Mouse (Mus musculus) olfactory bulb, adult 2 months (tissue): ENCODE measurements around the gene Gm20604. TPM values are rescaled to one million over a fixed set of nuclear protein-coding genes. Genes with fewer than 3 reads are reported as not detected.

Experiments
- H3K27ac ChIP-seq: fragments of 200-500 bp; 2 replicates; pipeline ENCODE4 v1.5.1; 2012; ENCODE audit warnings: low read depth, low read length; ENCODE audit not compliant: insufficient read depth
- H3K4me1 ChIP-seq: fragments of 200-500 bp; 2 replicates; pipeline ENCODE4 v1.6.1; 2012; ENCODE audit warnings: low read length; ENCODE audit not compliant: control insufficient read depth, insufficient read depth
- H3K4me3 ChIP-seq: fragments of 200-500 bp; 2 replicates; pipeline ENCODE4 v1.5.1; 2012; ENCODE audit warnings: mild to moderate bottlenecking, low read depth, low read length, moderate library complexity; ENCODE audit not compliant: insufficient read depth
- CTCF ChIP-seq: fragments of 200-500 bp; IDR thresholded peaks from 2 replicates; pipeline ENCODE4 v1.5.1; 2012; ENCODE audit warnings: low read depth, mild to moderate bottlenecking, low read length, moderate library complexity; ENCODE audit not compliant: insufficient read depth
- POLR2A ChIP-seq: fragments of 200-500 bp; IDR thresholded peaks from 2 replicates; pipeline ENCODE4 v1.6.1; 2012; ENCODE audit warnings: mild to moderate bottlenecking, low read depth, low read length, moderate library complexity; ENCODE audit not compliant: insufficient read depth
- WGBS: fragments of 180-500 bp; shearing (Covaris S2); methylation state at CpG from one replicate; pipeline ENCODE4 v1.1.7; 2018; 5-methylcytosine and 5-hydroxymethylcytosine counted together
- polyA plus RNA-seq: library from polyadenylated mRNA; stranded (reverse); fragments of >200 nt; gene quantifications from 2 replicates; pipeline ENCODE4 v1.2.4, GENCODE M21; 2012; ENCODE audit warnings: low replicate concordance; ENCODE audit not compliant: missing spikeins, insufficient read depth, insufficient read length

Gene Gm20604
- polyA plus RNA-seq, 1 experiment: not detected

DNA sequence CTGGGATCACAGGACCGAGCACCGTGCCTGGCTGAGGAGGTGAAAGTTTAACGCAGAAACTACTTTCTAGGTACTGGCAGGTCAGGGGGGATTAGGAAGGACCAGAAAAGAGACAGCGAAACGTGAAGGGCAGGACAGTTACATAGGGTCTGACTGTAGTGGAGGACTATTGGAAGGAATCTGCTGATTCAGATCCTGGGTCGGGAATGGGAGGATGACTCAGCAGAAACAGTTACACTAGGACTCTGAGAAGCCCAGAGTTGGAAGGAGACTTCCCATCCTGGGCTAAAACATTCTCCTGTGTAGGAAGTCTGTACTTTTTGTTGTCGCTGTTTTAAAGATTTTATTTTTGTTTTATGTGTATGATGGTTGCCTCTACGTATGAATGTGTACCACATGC lies 13.1 kb upstream of the Gm20604 start:
- H3K27ac ChIP-seq: no peak overlapping the region
- WGBS: 97% methylated on average over 8 of the region's 8 CpGs
- TF ChIP-seq CTCF (no peak), POLR2A (no peak)
- no peaks in the 10 kb centered on the region for H3K4me1 ChIP-seq
- H3K4me3 ChIP-seq: no peak overlapping the region

DNA sequence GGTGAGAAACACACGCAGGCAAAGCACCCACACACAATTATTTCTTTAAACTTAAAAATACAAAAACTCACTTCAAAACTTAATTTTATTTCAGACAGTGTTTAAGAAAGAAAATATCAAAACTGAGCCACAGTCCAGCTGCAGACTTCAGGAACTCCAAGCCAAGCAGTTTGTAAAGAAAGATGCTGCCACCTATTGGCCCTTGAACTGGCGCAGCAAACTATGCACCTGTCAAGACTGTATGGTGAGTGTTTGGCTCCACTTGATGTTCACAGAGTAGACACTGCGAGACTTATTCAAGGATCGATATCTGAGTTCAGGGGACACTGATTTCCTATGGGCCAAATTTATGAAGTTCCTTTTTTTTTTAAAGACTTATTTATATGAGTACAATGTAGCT lies 10.5 kb upstream of the Gm20604 start:
- Histone ChIP-seq H3K27ac (no peak overlapping the region), H3K4me3 (no peak overlapping the region), H3K4me1 (no peaks in the 10 kb centered on the region)
- TF ChIP-seq CTCF (no peak), POLR2A (no peak)
- WGBS: 83% methylated on average over 4 of the region's 4 CpGs

DNA sequence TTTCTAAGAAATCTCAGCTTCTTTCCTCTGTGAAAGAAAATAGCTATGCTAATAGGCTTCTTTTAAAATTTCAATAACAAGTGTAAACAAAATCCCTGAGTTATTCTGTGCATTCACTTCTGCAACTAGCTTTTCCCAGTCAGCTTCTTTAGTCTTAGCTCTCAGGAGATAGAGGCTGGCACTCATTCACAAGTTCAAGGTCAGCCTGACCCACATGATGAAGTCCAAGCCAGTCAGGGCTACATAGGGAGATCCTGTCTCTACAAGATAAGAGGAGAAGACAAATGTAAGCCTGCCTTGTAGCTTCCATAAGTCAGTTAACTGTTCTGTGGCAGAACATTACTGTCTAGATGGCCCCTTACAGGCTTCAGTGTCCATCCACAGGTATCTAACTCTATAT lies 5.2 kb upstream of the Gm20604 start:
- no peak overlapping the region for H3K27ac ChIP-seq
- peaks cover 8% of the 10 kb centered on the region for H3K4me1 ChIP-seq
- no peak for TF ChIP-seq CTCF
- no peak for TF ChIP-seq POLR2A
- H3K4me3 ChIP-seq: no peak overlapping the region

DNA sequence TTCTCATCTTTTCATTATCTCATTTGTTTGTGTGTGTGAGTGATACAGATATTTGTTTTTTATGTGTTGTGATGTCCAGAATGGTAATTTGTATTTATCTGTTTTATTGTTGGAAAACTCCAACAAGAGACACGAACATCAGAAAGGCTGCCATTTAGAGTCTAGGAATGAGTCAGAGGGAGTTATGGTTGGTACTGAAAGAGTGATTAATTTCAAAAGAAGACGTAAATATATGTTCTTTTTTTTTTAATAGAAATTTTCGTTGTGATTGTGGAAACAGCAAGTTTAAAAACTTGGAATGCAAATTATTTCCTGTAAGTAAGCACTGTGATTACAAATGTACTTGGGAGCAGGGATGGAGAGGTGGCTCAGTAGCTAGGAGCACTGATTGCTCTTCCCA lies 3.2 kb upstream of the Gm20604 start:
- WGBS: 79% methylated on average over 3 of the region's 3 CpGs
- no peak overlapping the region for H3K27ac ChIP-seq
- TF ChIP-seq CTCF: no peak
- TF ChIP-seq POLR2A: no peak
- H3K4me3 ChIP-seq: no peak overlapping the region
- peaks cover 8% of the 10 kb centered on the region for H3K4me1 ChIP-seq

DNA sequence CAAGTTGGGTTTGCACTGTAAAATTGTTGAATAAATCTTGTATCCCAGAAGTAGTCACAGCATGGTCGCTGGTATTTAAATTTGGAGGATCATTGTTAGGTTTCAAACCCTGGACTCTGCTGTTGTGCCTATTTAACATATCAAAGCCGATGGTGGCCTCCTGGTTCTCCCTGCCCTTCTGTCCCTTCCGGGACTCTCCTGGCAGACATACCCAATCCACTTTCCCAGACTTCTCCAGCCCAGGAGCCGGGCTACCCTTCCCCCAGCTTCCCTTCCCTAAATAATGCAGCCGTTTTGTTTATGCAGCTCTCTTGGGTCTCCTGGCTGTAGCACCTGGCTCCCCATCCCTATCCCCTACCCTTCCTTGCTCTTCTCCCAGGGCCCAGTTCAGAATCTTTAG lies 464 bp upstream of the Gm20604 start:
- no peak for TF ChIP-seq POLR2A
- no peak for TF ChIP-seq CTCF
- Histone ChIP-seq H3K4me1 (peaks cover 8% of the 10 kb centered on the region), H3K27ac (no peak overlapping the region), H3K4me3 (peak overlapping the region; percentile 15; the same call in 1 of the 2 replicates)
- 1% methylated on average over 5 of the region's 5 CpGs for WGBS

DNA sequence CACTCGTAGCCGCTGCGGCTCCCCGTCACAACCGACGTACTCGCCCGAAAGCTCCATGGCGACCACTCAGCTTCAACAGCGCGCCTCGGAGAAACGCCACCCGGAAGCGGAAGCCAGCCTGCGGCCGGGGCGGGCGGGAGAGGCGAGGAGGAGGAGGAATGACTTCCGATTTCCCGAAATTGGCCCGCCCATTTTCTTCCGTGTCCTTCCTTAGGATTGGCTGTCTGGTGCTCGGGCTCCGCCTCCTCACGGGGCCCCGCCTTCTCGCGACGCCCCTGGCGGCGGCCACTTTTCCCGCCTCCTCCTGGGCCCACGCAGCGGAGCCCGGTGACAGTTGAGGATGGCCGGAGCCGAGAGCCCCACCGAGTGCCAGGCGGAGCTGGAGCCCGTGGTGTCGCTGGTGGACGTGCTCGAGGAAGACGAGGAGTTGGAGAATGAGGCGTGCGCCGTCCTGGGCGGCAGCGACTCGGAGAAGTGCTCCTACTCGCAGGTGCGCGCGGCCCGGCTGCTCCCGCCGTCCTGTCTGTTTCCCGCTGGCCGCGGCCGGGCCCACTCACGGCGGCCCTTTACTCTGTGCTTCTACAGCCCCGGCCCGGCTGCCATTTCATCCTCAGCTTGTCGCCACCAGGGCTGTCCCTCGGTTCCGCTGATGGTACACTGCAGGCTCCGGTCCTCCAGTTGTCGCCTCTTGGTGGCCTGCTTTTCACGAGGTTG lies 626 bp downstream of the Gm20604 start, which contains the start of the genes Gm28051, Gon7 and Ubr7:
Gene Gm28051 (minus strand): TSS at position 77 of the 714 bp plus-strand sequence.
Gene Gon7 (minus strand): TSS at position 115 of the 714 bp plus-strand sequence.
Gene Ubr7 (plus strand): TSS at position 279 of the 714 bp plus-strand sequence.
- peaks cover 8% of the 10 kb centered on the region for H3K4me1 ChIP-seq
- TF ChIP-seq POLR2A: peak; percentile 58
- TF ChIP-seq CTCF: peak; percentile 73; the same call in 1 of the 2 replicates
- WGBS: under 1% methylated on average over 73 of the region's 73 CpGs

DNA sequence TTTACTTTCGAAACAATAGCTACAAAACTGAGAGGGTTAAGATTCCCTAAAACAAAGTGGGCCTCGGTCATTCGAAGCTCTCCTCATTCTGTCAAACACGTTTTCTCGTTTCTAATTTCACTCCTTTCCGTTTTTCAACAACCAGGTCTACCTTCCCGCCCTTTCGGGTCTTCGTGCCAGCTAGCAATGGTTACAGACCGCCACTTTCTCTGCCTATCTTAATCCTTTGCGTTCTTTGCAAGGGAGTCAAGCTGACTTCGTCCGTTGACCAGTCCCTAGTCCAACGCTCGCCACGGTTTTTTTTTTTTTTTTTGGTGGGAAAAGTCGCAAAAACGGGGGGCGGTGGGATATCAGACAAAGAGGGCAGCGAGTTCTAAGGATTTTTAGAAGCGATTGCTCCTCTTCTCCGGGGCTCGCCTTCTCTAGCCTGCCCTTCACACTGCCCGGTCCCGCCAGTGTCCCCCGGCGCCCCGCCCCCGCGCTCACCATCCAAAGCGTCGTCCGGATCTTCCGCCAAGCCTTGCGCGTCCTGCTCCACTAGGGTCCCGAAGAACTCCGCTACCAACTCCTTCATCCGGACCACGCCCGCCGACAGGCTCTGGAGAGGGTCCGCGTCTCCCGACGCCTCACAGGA lies 1.3 kb downstream of the Gm20604 start:
- Histone ChIP-seq H3K4me1 (peaks cover 8% of the 10 kb centered on the region), H3K4me3 (peak overlapping the region; percentile 81), H3K27ac (peak overlapping the region; percentile 42; the same call in 1 of the 2 replicates)
- WGBS: 2% methylated on average over 46 of the region's 46 CpGs
- no peak for TF ChIP-seq CTCF
- TF ChIP-seq POLR2A: no peak

More for the DNA sequence above, 626 bp downstream of the Gm20604 start, which contains the start of the genes Gm28051, Gon7 and Ubr7:
- peak within 1 kb of the TSS; percentile 97 for H3K4me3 ChIP-seq
- H3K27ac ChIP-seq: peak within 1 kb of the TSS; percentile 42; the same call in 1 of the 2 replicates

DNA sequence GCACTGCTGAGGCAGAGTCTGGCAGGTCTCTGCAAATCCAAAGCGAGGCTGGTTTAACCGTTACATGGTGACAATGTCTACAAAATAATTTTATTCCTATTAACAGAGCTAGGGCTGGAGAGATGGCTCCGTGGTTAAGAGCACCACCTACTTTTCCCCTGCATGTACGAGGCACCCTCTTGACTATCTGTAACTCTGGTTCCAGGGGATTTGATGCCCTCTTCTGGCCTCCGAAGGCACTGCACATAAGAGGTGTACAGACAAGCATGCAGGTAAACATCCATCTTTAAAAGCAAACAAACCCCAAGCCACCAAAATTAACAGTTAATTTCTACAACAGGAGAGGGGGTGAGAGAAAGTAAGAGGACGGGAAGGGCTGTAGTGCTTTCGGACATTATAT lies 2.2 kb downstream of the Gm20604 start:
- 79% methylated on average over 7 of the region's 7 CpGs for WGBS
- no peak overlapping the region for H3K27ac ChIP-seq
- H3K4me3 ChIP-seq: no peak overlapping the region
- H3K4me1 ChIP-seq: peaks cover 8% of the 10 kb centered on the region
- TF ChIP-seq POLR2A (no peak), CTCF (no peak)

DNA sequence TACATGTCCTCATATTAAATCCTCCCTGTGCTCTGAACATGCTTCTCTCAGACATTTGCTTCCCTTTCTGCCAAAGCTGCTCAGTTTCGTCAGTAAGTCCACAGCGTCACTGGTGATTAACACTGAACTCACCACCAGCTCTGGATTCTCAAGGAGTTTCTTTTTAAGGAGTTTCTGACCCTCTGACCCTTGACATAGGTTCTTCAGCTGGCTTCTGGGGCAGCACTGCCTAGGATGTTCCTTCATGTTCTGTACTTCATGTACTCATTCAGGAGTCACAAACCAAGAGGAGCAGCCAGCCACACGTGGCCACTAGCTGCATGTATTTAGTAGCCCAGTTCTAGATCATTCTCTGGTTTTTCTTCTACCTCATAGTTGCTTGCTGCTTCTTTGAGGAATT lies 10.2 kb downstream of the Gm20604 start:
- no peak overlapping the region for H3K4me3 ChIP-seq
- H3K27ac ChIP-seq: no peak overlapping the region
- H3K4me1 ChIP-seq: no peaks in the 10 kb centered on the region
- no peak for TF ChIP-seq POLR2A
- no peak for TF ChIP-seq CTCF
- 85% methylated on average over 3 of the region's 3 CpGs for WGBS

DNA sequence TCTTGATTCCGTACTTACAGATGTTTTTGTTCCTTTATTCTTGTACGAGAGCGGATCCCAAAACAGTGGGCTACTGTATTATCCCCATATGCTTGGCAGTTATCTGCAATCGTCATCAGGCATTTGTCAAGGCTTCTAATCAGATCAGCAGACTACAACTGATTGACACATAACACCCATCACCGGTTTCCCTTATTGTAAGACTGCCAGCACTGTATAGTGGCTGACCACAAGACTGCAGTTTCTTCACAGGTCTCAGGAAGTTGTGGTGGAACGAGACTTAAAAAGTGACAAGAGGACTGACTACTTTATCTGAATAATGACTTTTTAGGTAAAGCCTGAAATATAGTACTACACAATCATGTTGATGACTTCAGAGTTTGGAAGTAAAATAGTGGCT lies 13.6 kb downstream of the Gm20604 start:
- Histone ChIP-seq H3K4me3 (no peak overlapping the region), H3K27ac (no peak overlapping the region), H3K4me1 (peaks cover 3% of the 10 kb centered on the region)
- TF ChIP-seq CTCF (no peak), POLR2A (no peak)
- WGBS: 44% methylated on average over 6 of the region's 6 CpGs
